Mouse (Mus musculus): Measurements from ENCODE around the gene Pid1.

DNA sequence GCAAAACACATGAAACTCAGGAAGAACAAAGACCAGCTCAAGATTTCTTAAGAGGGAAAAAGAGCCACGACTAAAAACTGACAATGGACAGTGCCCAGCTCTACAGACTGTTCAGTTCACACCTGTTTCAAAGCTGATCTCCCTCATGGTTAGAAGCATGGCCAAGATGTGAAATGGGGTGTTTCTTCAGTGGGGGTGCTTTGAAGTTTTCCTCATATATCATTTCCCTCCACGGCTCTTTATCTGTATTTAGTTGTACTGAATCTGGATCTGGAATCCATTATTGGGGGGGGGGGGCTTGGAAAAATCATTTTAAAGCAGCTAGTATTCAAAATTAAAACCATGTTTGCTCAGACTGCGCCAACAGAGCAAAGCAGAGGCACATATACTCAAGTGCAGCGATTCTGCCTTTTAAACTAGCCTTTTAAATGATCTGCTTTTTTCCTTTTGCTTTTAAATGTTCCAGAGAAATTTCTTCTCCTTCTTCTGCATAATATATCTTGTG is 351.1 kb downstream of the Pid1 start:
- TF ChIP-seq POLR2A (IDR thresholded peaks at IDR 0.05; ENCODE audit: insufficient read depth, low read length) (no peak), CTCF (IDR thresholded peaks at IDR 0.05; ENCODE audit: low read depth, low read length) (no peak)
